ENCODE assay signal across 10 mouse cellular contexts in genomic region chr3:68794380-68795014, GRCm38 (mm10).
DNase-seq lines count a peak whose midpoint lies in the region; ATAC-seq and TF ChIP-seq lines count a peak whose summit lies in the region.
"Had no signal": no experiment of that assay in that cellular context is flagged by ENCODE, and none has a peak within 500 bp of the region (broad histone marks: within the 10 kb centered on the region; RNA-seq: fewer than 3 reads in every experiment).

No protein-coding gene starts in this region.

- WGBS in hindbrain, postnatal 0 days, result 25% methylated on average over 4 of the region's 4 CpGs
- 45% methylated on average over 4 of the region's 4 CpGs for WGBS in neural tube, embryonic 15.5 days

- H3K9me3 ChIP-seq in hindbrain, postnatal 0 days (ENCODE audit: low read length), result no peaks in the 10 kb centered on the region
- H3K9me3 ChIP-seq in neural tube, embryonic 15.5 days (replicated peaks), result no peaks in the 10 kb centered on the region
- H3K9me3 ChIP-seq: limb, embryonic 15.5 days had no signal

- H3K9ac ChIP-seq in hindbrain, postnatal 0 days (replicated peaks; ENCODE audit: low read length), result no peak overlapping the region
- no peak overlapping the region for H3K9ac ChIP-seq in neural tube, embryonic 15.5 days (replicated peaks)
- H3K9ac ChIP-seq: limb, embryonic 15.5 days had no signal

- TF ChIP-seq CTCF in hindbrain, postnatal 0 days (IDR thresholded peaks at IDR 0.05; ENCODE audit: low read depth), result no peak

- peak; percentile 23 for DNase-seq in embryo, embryonic 10.5 days (ENCODE audit: low spot score)
- DNase-seq in embryo, embryonic 11 days, result no peak
- DNase-seq in thymus, postnatal 0 days (ENCODE audit: low spot score), result peak; percentile 49
- DNase-seq in thymus, postnatal 14 days, result no peak
- peak; percentile 49 for DNase-seq in hindbrain, postnatal 0 days (ENCODE audit: low spot score)
- no peak for DNase-seq in c-Kit-positive CD71-positive TER-119-positive erythroid progenitor cells, embryonic 14.5 days (ENCODE audit: low spot score)
- no peak for DNase-seq in layer of hippocampus, adult 18-20 months (ENCODE audit: low spot score in 2 of 2)

- H3K4me3 ChIP-seq in hindbrain, postnatal 0 days (ENCODE audit: low read length), result no peak overlapping the region
- no peak overlapping the region for H3K4me3 ChIP-seq in neural tube, embryonic 15.5 days (replicated peaks)
- H3K4me3 ChIP-seq: erythroblast, embryonic 14.5 days; limb, embryonic 15.5 days had no signal

- peak; percentile 77 for ATAC-seq in hindbrain, postnatal 0 days
- peak; percentile 25; the same call in 1 of the 2 replicates for ATAC-seq in neural tube, embryonic 15.5 days (ENCODE audit: low FRiP score)

- H3K27me3 ChIP-seq in hindbrain, postnatal 0 days (ENCODE audit: insufficient read depth, low read length), result no peaks in the 10 kb centered on the region
- no peaks in the 10 kb centered on the region for H3K27me3 ChIP-seq in neural tube, embryonic 15.5 days (replicated peaks)
- H3K27me3 ChIP-seq: limb, embryonic 15.5 days had no signal

- no peaks in the 10 kb centered on the region for H3K36me3 ChIP-seq in hindbrain, postnatal 0 days (ENCODE audit: insufficient read depth, low read length)
- no peaks in the 10 kb centered on the region for H3K36me3 ChIP-seq in neural tube, embryonic 15.5 days
- H3K36me3 ChIP-seq: limb, embryonic 15.5 days had no signal

- no peak overlapping the region for H3K4me2 ChIP-seq in hindbrain, postnatal 0 days (ENCODE audit: low read depth, low read length)
- no peak overlapping the region for H3K4me2 ChIP-seq in neural tube, embryonic 15.5 days
- H3K4me2 ChIP-seq: limb, embryonic 15.5 days had no signal

- peak overlapping the region; percentile 73 for H3K27ac ChIP-seq in hindbrain, postnatal 0 days
- peak overlapping the region; percentile 61; the same call in 1 of the 2 replicates for H3K27ac ChIP-seq in neural tube, embryonic 15.5 days (replicated peaks)
- H3K27ac ChIP-seq: limb, embryonic 15.5 days had no signal

- H3K4me1 ChIP-seq in hindbrain, postnatal 0 days (ENCODE audit: insufficient read depth, low read length), result 0 out of 2 replicates have a peak, but pooled peaks cover 11% of the 10 kb centered on the region
- H3K4me1 ChIP-seq in neural tube, embryonic 15.5 days, result peaks cover 20% of the 10 kb centered on the region
- H3K4me1 ChIP-seq: limb, embryonic 15.5 days had no signal

Comparison
In these comparisons a context has a peak if more than half of its experiments do, and no peak if none do; other contexts are left out.
1. DNase-seq: peak in embryo, embryonic 10.5 days (single experiment), thymus, postnatal 0 days (single experiment) and hindbrain, postnatal 0 days (single experiment); none in embryo, embryonic 11 days (single experiment), thymus, postnatal 14 days (single experiment), c-Kit-positive CD71-positive TER-119-positive erythroid progenitor cells, embryonic 14.5 days (single experiment) and layer of hippocampus, adult 18-20 months (0 of 2).